8 mouse cellular contexts compared by ENCODE assay signal in the genomic region with DNA sequence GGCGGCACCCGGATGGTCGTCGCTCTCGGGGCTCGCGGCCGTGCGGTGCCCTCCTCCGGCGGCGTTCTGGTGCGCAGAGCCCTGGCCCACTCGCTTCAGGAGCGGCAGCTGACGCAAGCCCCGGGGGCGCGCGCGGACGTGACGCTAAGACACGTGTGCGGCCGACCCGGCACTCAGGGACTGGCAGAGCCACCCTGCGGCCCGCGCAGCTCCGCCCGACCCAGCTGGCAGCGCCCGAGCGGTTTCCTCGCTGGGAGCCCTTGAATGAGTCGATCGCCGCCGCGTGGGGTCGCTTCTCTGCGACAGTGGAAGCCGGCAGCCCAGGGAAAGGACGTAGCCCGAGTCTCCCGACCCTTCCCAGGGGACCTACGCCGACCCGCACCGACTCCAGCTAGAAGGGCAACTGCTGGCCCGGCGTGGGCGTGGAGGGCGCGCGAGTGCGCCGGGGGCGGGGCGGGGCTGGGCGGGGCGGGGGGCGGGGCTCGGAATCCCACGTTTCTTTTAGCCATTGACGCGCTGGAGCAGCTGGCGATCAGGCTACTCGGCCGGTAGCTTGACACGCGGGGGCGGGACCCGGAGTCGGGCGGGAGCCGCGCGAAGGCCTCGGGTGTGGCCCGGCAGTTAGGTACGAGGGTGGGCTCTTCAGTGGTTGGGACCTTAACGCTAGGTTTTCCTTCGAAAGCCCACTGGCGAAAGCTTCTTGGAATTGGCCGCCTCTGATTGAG. TPM values are rescaled to one million over a fixed set of nuclear protein-coding genes. Genes with fewer than 3 reads are reported as not detected.
DNase-seq lines count a peak whose midpoint lies in the region; ATAC-seq lines count a peak whose summit lies in the region.

A gene (minus strand): TSS at position 404 of the 725 bp plus-strand sequence.

- H3K27me3 ChIP-seq in intestine, embryonic 16.5 days (replicated peaks; ENCODE audit: control insufficient read depth, insufficient read depth, low read length), result no peaks in the 10 kb centered on the region

- peak; percentile 95 for DNase-seq in adrenal gland, postnatal 10 days
- DNase-seq in embryo, embryonic 9.5 days (ENCODE audit: extremely low spot score), result peak; percentile 89
- peak; percentile 69 to 87 for DNase-seq in gastrocnemius, postnatal 4 days (ENCODE audit: low spot score in 2 of 2)
- DNase-seq in left cerebral cortex, postnatal 25 days (ENCODE audit: low spot score in 2 of 2), result peak; percentile 95 to 97
- peak; percentile 82 for DNase-seq in mesoderm, embryonic 11.5 days (ENCODE audit: low read depth, low spot score)
- DNase-seq in right cerebral cortex, postnatal 25 days, result peak; percentile 95
- DNase-seq in urinary bladder, postnatal 36 days (ENCODE audit: low spot score in 2 of 2), result peak; percentile 85 to 89

- peak within 1 kb of the TSS; percentile 87 for H3K4me3 ChIP-seq in intestine, embryonic 16.5 days (ENCODE audit: low read length)

- ATAC-seq in intestine, embryonic 16.5 days, result peak; percentile 92

- WGBS in intestine, embryonic 16.5 days, result under 1% methylated on average over 78 of the region's 87 CpGs

- H3K4me1 ChIP-seq in intestine, embryonic 16.5 days (ENCODE audit: control insufficient read depth, insufficient read depth, low read length), result peaks cover 13% of the 10 kb centered on the region

- no peaks in the 10 kb centered on the region for H3K36me3 ChIP-seq in intestine, embryonic 16.5 days (ENCODE audit: control insufficient read depth, insufficient read depth, low read length)

- intact Hi-C loops in left cerebral cortex, postnatal 25 days (cut with DNase I), result loop anchor here (2.0 to 5.0 kb wide), 4 partner anchors 93 to 315 kb away; a partner anchor contains a TSS

- no peaks in the 10 kb centered on the region for H3K9me3 ChIP-seq in intestine, embryonic 16.5 days (ENCODE audit: control insufficient read depth, low read length)

- H3K9ac ChIP-seq in intestine, embryonic 16.5 days (ENCODE audit: low read depth, low read length), result peak within 1 kb of the TSS; percentile 92

- H3K4me2 ChIP-seq in intestine, embryonic 16.5 days (ENCODE audit: low read depth, low read length), result peak within 1 kb of the TSS; percentile 91

- peak within 1 kb of the TSS; percentile 90 for H3K27ac ChIP-seq in intestine, embryonic 16.5 days (ENCODE audit: low read length)

RNA-seq across cellular contexts. Expression of the gene that starts here (rescaled TPM):
- total RNA-seq in adrenal gland, postnatal 10 days (2021), result 10 to 100 TPM; 13.5 to 19.0 TPM
- 10 to 100 TPM; 10.5 to 12.7 TPM for total RNA-seq in gastrocnemius, postnatal 4 days (2021)
- 1.9 and 3.9 TPM in 2 replicates for polyA plus RNA-seq in intestine, embryonic 16.5 days (2015; fragmentation: Nextera tagmentation; extraction: Ambion mirVana)
- 10 to 100 TPM; 18.0 to 18.7 TPM for total RNA-seq in left cerebral cortex, postnatal 25 days (2021)

Comparison
In these comparisons a context has a peak if more than half of its experiments do, and no peak if none do; other contexts are left out.
1. Peak in every context shown above with its lines: DNase-seq, ATAC-seq, H3K4me3 ChIP-seq and H3K27ac ChIP-seq.